Mouse (Mus musculus) forebrain, embryonic 13.5 days (tissue): ENCODE measurements around the gene Gm11492. TPM values are rescaled to one million over a fixed set of nuclear protein-coding genes. Genes with fewer than 3 reads are reported as not detected.

Source experiments
- ATAC-seq: fragments of 200-750 bp; cut with Nextera tagmentation; 2 replicates; pipeline ENCODE4 v1.8.0; 2017
- H3K27ac ChIP-seq: fragments of 300-500 bp; sonication (generic); 2 replicates; pipeline ENCODE4 v1.5.1; 2015; ENCODE audit warnings: inconsistent platforms, mild to moderate bottlenecking, moderate library complexity
- H3K27me3 ChIP-seq: fragments of 300-500 bp; sonication (generic); 2 replicates; pipeline ENCODE4 v1.6.1; 2015; ENCODE audit warnings: mild to moderate bottlenecking, inconsistent platforms
- H3K36me3 ChIP-seq: fragments of 300-500 bp; sonication (generic); 2 replicates; pipeline ENCODE4 v1.6.1; 2015; ENCODE audit warnings: mild to moderate bottlenecking, inconsistent platforms; ENCODE audit not compliant: poor library complexity, severe bottlenecking
- H3K4me1 ChIP-seq: fragments of 300-500 bp; sonication (generic); 2 replicates; pipeline ENCODE4 v1.6.1; 2015; ENCODE audit warnings: inconsistent platforms
- H3K4me2 ChIP-seq: fragments of 300-500 bp; sonication (generic); 2 replicates; pipeline ENCODE4 v1.6.1; 2015; ENCODE audit warnings: inconsistent platforms, mild to moderate bottlenecking, moderate library complexity
- H3K4me3 ChIP-seq: fragments of 300-500 bp; sonication (generic); 2 replicates; pipeline ENCODE4 v1.5.1; 2015; ENCODE audit warnings: mild to moderate bottlenecking, inconsistent platforms
- H3K9ac ChIP-seq: fragments of 300-500 bp; sonication (generic); 2 replicates; pipeline ENCODE4 v1.6.1; 2015; ENCODE audit warnings: mild to moderate bottlenecking, inconsistent platforms
- H3K9me3 ChIP-seq: fragments of 300-500 bp; sonication (generic); replicated peaks from 2 replicates; pipeline ENCODE4 v1.6.1; 2016; ENCODE audit warnings: inconsistent platforms
- WGBS: fragments of 180-500 bp; shearing (Covaris S2); methylation state at CpG from one replicate; pipeline ENCODE4 v1.1.7; 2015; 5-methylcytosine and 5-hydroxymethylcytosine counted together
- polyA plus RNA-seq: library from polyadenylated mRNA; unstranded; fragments of >200 nt; fragmentation: Nextera tagmentation; extraction: Ambion mirVana; gene quantifications from 2 replicates; pipeline ENCODE4 v1.2.1, GENCODE M21; 2015

Gm11492 gene
- not detected in 2 replicates for polyA plus RNA-seq

DNA sequence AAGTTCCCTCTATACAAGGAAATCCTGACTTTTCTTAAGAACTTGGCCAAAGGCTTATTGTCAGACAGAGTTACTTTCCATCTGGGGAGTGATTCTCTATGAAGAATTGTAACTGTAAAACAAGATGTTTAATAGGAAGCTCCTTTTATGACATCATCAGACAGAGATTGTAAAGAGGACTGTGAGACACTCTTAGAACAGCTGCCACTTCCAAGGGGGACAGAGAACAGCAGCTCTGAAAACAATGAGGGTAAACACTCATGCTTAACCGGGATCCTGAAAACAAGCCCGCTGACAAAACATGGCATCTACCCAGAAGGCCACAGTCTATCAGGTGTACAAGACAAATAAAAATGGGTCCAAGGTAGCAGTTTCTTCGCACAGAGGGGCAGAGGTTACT, at the start of gene Gm11492:
Gene Gm11492, plus strand, starts transcription at position 153 of the 400 bp plus-strand sequence.
- Histone ChIP-seq H3K27ac (no peak within 1 kb of the TSS), H3K9me3 (no peaks in the 10 kb centered on the region), H3K27me3 (no peaks in the 10 kb centered on the region), H3K9ac (no peak within 1 kb of the TSS), H3K4me3 (no peak within 1 kb of the TSS), H3K4me2 (no peak within 1 kb of the TSS), H3K36me3 (no peaks in the 10 kb centered on the region), H3K4me1 (no peaks in the 10 kb centered on the region)
- ATAC-seq, result no peak
- 82% methylated on average over 3 of the region's 3 CpGs for WGBS

DNA sequence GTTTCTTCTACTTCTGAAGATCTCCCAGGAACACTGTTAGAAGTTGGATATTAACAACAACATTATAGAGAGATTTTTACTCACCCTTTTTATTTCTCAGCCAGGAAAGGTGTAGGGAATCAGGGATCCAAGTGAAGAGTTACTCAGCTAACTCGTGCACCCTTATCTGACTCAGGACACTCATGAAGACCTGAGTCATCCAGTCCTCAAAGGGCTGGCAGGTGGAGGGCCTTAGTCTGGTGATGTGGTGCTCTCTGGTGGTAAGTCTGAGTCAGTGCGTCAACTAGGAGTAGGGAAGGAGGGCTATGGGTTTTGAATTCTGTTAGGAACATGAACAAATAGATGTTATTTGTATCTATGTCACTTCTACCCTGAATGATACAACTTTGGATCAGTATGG, 47.2 kb upstream of the Gm11492 start:
- no peak overlapping the region for H3K9ac ChIP-seq
- H3K27me3 ChIP-seq, result no peaks in the 10 kb centered on the region
- H3K4me1 ChIP-seq, result no peaks in the 10 kb centered on the region
- no peaks in the 10 kb centered on the region for H3K9me3 ChIP-seq
- 14% methylated on average over 2 of the region's 2 CpGs for WGBS
- no peaks in the 10 kb centered on the region for H3K36me3 ChIP-seq
- H3K4me3 ChIP-seq, result no peak overlapping the region
- ATAC-seq, result no peak
- no peak overlapping the region for H3K4me2 ChIP-seq
- H3K27ac ChIP-seq, result no peak overlapping the region

DNA sequence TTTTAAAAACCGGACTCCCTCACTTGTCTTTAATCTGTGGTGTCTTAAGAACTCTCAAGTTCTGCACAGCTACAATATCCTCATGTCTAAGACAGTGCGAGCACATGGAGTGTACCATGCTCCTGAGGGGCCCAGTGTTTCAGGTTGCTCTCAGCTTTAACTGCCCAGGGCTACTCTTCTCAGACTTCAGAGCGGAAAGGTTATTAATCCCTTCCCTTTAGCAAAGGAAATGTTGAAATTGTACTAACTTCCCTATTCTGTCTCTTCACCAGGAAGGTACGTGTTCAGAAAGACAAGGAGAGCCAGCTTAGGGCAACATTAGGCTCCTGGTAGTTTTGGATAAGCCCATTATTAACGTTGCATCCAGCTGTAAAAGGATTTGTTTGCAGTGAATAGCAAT, 43.0 kb upstream of the Gm11492 start:
- no peaks in the 10 kb centered on the region for H3K27me3 ChIP-seq
- peaks cover 4% of the 10 kb centered on the region; the same call in 1 of the 2 replicates for H3K4me1 ChIP-seq
- H3K9me3 ChIP-seq, result no peaks in the 10 kb centered on the region
- no peak overlapping the region for H3K4me2 ChIP-seq
- H3K4me3 ChIP-seq, result no peak overlapping the region
- WGBS, result 53% methylated on average over 5 of the region's 5 CpGs
- H3K36me3 ChIP-seq, result no peaks in the 10 kb centered on the region
- no peak overlapping the region for H3K27ac ChIP-seq
- ATAC-seq, result no peak
- H3K9ac ChIP-seq, result no peak overlapping the region

DNA sequence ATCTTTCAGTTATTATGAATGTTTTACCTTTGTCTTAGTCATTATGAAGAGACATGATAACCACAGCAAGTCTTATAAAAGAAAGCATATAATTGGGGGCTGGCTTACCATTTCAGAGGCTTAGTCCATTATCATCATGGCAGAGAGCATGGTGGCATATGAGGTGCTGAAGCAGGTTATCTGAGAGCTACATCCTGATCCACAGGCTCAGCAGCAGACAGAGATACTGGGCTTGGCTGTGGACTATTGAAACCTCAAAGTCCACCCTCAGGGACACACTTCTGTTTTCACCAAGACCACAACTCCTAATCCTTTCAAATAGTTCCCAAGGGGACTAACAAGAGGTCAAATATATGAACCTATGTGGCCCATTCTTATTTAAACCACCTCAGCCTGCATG, 42.5 kb upstream of the Gm11492 start:
- Histone ChIP-seq H3K27me3 (no peaks in the 10 kb centered on the region), H3K27ac (no peak overlapping the region), H3K36me3 (no peaks in the 10 kb centered on the region), H3K9ac (no peak overlapping the region), H3K4me1 (peaks cover 4% of the 10 kb centered on the region; the same call in 1 of the 2 replicates), H3K9me3 (no peaks in the 10 kb centered on the region), H3K4me2 (no peak overlapping the region), H3K4me3 (no peak overlapping the region)
- no peak for ATAC-seq

DNA sequence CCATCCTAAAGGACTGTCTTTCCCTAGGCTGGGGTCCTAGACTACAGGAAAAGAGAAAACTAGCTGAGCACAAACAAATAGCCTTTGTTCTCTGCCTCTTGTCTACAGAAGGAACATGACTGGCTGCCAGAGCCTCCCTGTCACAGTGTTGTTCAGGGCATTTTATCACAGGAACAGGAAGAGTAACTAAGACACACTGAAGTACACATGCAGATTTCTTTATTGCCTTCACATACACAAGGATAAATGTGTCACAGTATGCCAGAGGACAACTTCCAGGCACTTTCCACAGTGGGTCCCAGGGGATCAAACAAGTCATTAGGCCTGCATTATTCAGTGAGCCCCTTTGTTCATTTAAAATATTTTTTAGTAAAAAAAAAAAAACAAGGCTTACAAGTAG, 41.7 kb upstream of the Gm11492 start:
- no peaks in the 10 kb centered on the region for H3K36me3 ChIP-seq
- H3K27me3 ChIP-seq, result no peaks in the 10 kb centered on the region
- no peak overlapping the region for H3K4me3 ChIP-seq
- no peaks in the 10 kb centered on the region for H3K9me3 ChIP-seq
- H3K9ac ChIP-seq, result no peak overlapping the region
- no peak overlapping the region for H3K4me2 ChIP-seq
- ATAC-seq, result no peak
- no peak overlapping the region for H3K27ac ChIP-seq
- peaks cover 4% of the 10 kb centered on the region; the same call in 1 of the 2 replicates for H3K4me1 ChIP-seq

DNA sequence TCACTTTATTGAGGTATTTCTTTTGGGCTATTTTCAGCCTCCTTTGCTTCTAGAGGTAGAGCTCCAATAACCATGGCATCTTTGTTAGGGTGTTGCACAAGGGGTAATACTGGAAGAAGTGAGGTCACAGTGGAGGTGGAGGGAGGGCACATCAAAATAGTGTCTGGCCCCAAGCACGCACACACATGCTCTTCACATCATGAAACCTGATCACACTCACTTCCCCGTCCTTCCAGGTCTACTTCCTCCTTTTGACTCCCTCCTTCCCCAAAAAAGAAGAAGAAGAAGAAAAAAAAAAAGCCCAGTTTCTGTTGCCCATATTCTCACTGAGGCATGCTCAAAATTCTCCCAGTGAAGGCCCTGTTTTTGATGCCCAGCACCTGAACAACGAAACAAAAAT, 39.1 kb upstream of the Gm11492 start:
- Histone ChIP-seq H3K9me3 (no peaks in the 10 kb centered on the region), H3K4me3 (no peak overlapping the region), H3K27me3 (no peaks in the 10 kb centered on the region), H3K9ac (no peak overlapping the region), H3K4me1 (peaks cover 4% of the 10 kb centered on the region; the same call in 1 of the 2 replicates), H3K27ac (no peak overlapping the region), H3K36me3 (no peaks in the 10 kb centered on the region), H3K4me2 (no peak overlapping the region)
- no peak for ATAC-seq
- 79% methylated on average over 3 of the region's 3 CpGs for WGBS

DNA sequence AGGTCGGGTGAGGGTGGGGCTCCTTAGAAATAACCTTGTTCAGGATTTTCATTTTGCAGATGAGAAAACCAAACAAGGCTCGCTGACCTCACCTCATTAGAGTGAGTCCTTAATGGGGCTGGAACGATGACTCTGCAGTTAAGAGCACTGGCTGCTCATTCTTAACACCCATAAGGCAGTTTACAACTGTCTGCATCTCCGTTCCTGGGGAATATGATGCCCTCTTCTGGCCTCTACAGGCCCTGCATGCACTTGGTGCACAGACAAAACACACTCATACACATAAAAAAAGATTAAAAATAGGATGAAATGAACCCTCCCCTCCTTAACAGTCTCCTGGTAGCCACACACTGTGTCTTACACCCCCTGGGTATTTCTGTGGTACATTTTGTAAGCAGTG, 38.5 kb upstream of the Gm11492 start:
- no peaks in the 10 kb centered on the region for H3K27me3 ChIP-seq
- ATAC-seq, result no peak
- H3K9ac ChIP-seq, result no peak overlapping the region
- no peaks in the 10 kb centered on the region for H3K36me3 ChIP-seq
- 58% methylated on average over 4 of the region's 4 CpGs for WGBS
- peaks cover 4% of the 10 kb centered on the region; the same call in 1 of the 2 replicates for H3K4me1 ChIP-seq
- H3K27ac ChIP-seq, result no peak overlapping the region
- H3K9me3 ChIP-seq, result no peaks in the 10 kb centered on the region
- H3K4me3 ChIP-seq, result no peak overlapping the region
- H3K4me2 ChIP-seq, result no peak overlapping the region

DNA sequence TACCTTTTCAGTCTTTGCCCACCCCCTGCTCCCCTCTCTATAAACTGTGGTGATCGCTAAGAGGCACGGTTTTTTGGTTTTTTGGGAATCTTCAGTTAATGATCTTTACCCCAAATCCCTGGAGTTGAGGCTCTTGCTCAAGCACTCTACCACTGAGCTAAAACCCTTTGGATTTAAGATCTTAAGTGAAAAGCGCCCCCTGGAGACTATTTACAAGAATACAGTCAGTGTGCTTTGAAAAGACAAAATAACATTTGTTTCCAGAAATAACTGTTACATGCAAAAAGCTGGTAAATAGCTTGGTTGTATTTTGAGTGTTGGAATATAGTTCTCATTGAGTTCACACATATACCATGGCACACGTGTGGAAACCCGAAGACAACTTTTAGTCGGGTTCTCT, 34.8 kb upstream of the Gm11492 start:
- H3K4me2 ChIP-seq, result no peak overlapping the region
- no peak for ATAC-seq
- no peak overlapping the region for H3K27ac ChIP-seq
- no peaks in the 10 kb centered on the region for H3K27me3 ChIP-seq
- H3K9ac ChIP-seq, result no peak overlapping the region
- WGBS, result 55% methylated on average over 6 of the region's 6 CpGs
- no peaks in the 10 kb centered on the region for H3K36me3 ChIP-seq
- H3K9me3 ChIP-seq, result no peaks in the 10 kb centered on the region
- H3K4me3 ChIP-seq, result no peak overlapping the region
- no peaks in the 10 kb centered on the region for H3K4me1 ChIP-seq

DNA sequence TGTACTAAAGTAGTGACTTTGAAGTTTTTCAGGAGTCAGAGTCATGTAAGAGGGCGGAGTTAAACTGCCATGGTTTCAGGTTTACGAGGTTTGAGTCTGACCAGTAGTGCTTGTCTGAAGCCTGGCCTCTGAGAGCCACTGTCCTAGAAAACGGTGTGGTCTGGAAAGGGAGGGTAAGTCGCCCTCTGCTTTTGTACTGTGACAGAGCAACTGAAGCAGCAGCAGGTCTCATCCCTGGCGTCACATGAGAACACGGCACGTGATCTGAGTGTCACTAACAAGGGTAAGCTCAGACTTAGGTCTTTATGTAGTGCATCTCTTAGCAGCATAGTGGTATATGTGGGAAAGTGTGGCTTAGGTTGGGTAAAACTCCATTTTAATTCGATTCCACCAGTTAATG, 24.2 kb upstream of the Gm11492 start:
- H3K9ac ChIP-seq, result no peak overlapping the region
- no peak overlapping the region for H3K4me3 ChIP-seq
- H3K4me2 ChIP-seq, result no peak overlapping the region
- 43% methylated on average over 8 of the region's 8 CpGs for WGBS
- no peaks in the 10 kb centered on the region for H3K9me3 ChIP-seq
- H3K27me3 ChIP-seq, result no peaks in the 10 kb centered on the region
- no peaks in the 10 kb centered on the region for H3K4me1 ChIP-seq
- no peak overlapping the region for H3K27ac ChIP-seq
- no peaks in the 10 kb centered on the region for H3K36me3 ChIP-seq
- ATAC-seq, result no peak

DNA sequence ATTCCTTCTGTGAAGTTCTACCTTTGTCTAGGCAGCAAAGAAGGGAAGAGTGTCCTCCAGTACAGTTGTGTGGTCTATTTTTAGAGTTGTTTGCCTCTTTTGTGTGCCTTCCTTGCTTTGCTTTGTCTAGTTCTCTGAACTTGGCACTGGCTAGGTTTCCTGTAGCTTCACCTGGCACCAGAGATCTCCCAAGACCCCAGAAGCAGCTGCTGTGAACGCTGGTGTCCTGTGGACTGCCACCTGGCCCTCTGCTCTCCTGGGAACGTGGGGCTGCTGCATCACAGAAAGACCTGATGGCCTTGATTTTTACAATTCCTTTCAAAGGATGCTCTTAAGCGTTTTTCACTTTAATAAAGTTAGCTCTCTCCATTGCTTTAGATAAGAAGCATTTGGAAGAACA, 23.5 kb upstream of the Gm11492 start:
- ATAC-seq, result no peak
- Histone ChIP-seq H3K27ac (no peak overlapping the region), H3K9me3 (no peaks in the 10 kb centered on the region), H3K4me3 (no peak overlapping the region), H3K36me3 (no peaks in the 10 kb centered on the region), H3K4me1 (no peaks in the 10 kb centered on the region), H3K27me3 (no peaks in the 10 kb centered on the region), H3K9ac (no peak overlapping the region), H3K4me2 (no peak overlapping the region)
- WGBS, result 51% methylated on average over 3 of the region's 3 CpGs

DNA sequence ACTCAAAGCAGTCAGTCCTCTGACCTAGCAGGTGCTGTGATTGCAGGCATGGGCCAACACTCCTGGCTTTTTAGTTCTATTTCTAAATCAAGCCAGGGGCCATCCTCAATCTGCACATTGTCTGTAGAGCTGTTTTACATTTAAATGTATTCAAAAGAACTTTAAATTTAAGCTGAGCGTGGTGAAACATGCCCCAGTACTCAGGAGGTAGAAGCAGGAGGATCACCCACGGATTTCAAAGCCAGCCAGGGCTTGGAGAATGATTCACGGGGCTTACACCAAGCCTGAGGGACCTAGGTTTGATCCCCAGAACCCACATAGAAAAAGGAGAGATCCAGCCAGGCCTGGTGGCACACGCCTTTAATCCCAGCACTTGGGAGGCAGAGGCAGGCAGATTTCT, 13.1 kb upstream of the Gm11492 start:
- WGBS, result 69% methylated on average over 4 of the region's 4 CpGs
- H3K27me3 ChIP-seq, result no peaks in the 10 kb centered on the region
- H3K4me1 ChIP-seq, result peaks cover 11% of the 10 kb centered on the region; the same call in 1 of the 2 replicates
- H3K4me3 ChIP-seq, result no peak overlapping the region
- no peaks in the 10 kb centered on the region for H3K36me3 ChIP-seq
- no peak for ATAC-seq
- H3K4me2 ChIP-seq, result no peak overlapping the region
- no peak overlapping the region for H3K27ac ChIP-seq
- no peak overlapping the region for H3K9ac ChIP-seq
- no peaks in the 10 kb centered on the region for H3K9me3 ChIP-seq

DNA sequence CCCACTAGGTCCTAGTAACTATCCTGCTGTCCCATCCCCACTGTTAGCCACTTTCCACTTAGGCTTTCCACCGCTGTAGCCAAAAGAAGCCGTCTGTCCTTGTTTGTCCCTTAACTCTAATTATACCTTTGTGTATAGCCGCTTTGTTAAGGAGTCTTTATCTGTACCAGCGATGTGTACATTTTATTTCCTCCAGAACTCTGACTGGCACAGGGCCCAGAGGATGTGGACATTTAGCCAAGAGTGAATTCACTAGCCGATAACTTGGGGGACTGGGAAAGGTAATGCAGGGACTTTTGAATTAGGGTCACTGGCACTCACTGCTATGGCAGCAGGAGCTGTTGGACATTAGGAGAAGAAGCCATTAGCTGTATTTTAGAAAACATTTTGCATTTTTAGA, 12.1 kb upstream of the Gm11492 start:
- no peak for ATAC-seq
- Histone ChIP-seq H3K4me3 (no peak overlapping the region), H3K9ac (no peak overlapping the region), H3K36me3 (no peaks in the 10 kb centered on the region), H3K27me3 (no peaks in the 10 kb centered on the region), H3K27ac (no peak overlapping the region), H3K4me1 (peaks cover 11% of the 10 kb centered on the region; the same call in 1 of the 2 replicates), H3K4me2 (no peak overlapping the region), H3K9me3 (no peaks in the 10 kb centered on the region)
- WGBS, result 32% methylated on average over 5 of the region's 5 CpGs

DNA sequence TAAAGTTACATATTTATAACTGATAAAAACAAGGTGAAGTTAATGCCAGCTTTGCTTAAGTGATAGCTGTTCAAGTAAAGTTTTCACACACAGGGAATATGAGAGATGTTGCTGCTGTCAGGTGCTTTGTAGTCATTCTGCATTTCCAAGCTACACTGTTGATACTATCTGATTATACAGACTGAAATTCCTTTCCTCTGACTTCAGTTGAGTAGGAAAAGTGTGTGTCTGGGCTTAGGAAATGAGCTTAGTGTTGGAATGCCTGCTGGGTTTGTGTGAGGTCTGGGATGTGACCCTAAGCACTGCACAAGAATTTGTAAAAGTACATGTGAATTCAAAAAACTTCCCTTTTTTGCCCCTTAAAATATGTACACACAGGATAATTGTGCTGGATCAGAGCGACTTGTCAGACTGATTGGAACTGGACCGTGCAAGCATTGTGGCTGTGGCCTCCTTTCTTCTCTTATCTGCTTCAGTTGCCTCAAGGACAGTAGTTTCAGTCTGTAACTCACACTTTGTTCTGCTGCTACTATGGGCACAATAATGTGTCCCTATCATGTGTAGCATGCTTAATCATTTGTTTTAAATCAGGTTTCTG, 11.2 kb upstream of the Gm11492 start:
- Histone ChIP-seq H3K27me3 (no peaks in the 10 kb centered on the region), H3K9ac (no peak overlapping the region), H3K4me3 (no peak overlapping the region), H3K4me2 (no peak overlapping the region), H3K27ac (no peak overlapping the region), H3K4me1 (peaks cover 11% of the 10 kb centered on the region; the same call in 1 of the 2 replicates), H3K36me3 (no peaks in the 10 kb centered on the region), H3K9me3 (no peaks in the 10 kb centered on the region)
- ATAC-seq, result no peak
- 31% methylated on average over 2 of the region's 2 CpGs for WGBS
